Mouse (Mus musculus): ENCODE results near the gene Htt. TPM values are rescaled to one million over a fixed set of nuclear protein-coding genes. Genes with fewer than 3 reads are reported as not detected.

Htt gene
- polyA plus RNA-seq, 1 experiment from 2014 or later = 8.3 TPM

- DNase-seq (ENCODE audit: low spot score) = no peak
Observed at GRCm38 (mm10) chr5:34931091-34931490, 169.6 kb downstream of the Htt start.

GRCm38 (mm10) chr5:34931516-34932457 is 170.2 kb downstream of the Htt start:
- no peak for DNase-seq (ENCODE audit: low spot score)

GRCm38 (mm10) chr5:34932458-34932806 is 170.9 kb downstream of the Htt start:
- DNase-seq (ENCODE audit: low spot score) = no peak

GRCm38 (mm10) chr5:34933461-34933860 is 171.9 kb downstream of the Htt start:
- no peak for DNase-seq (ENCODE audit: low spot score)

- DNase-seq (ENCODE audit: low spot score) = no peak
Observed at GRCm38 (mm10) chr5:34941710-34942470, 180.3 kb downstream of the Htt start.

GRCm38 (mm10) chr5:34943428-34943827 is 181.9 kb downstream of the Htt start:
- no peak for DNase-seq (ENCODE audit: low spot score)

GRCm38 (mm10) chr5:34948861-34949760 is 187.6 kb downstream of the Htt start, which contains the start of gene Rgs12:
Rgs12 (plus strand) TSS chr5:34949445.
- peak; percentile 82 for DNase-seq (ENCODE audit: low spot score)

- DNase-seq (ENCODE audit: low spot score) = peak; percentile 30
Observed at GRCm38 (mm10) chr5:34949769-34950211, 188.2 kb downstream of the Htt start.

- peak; percentile 14 for DNase-seq (ENCODE audit: low spot score)
Observed at GRCm38 (mm10) chr5:34950486-34951160, 189.1 kb downstream of the Htt start.

- no peak for DNase-seq (ENCODE audit: low spot score)
Observed at GRCm38 (mm10) chr5:34951161-34951834, 189.8 kb downstream of the Htt start.

GRCm38 (mm10) chr5:34954508-34954907 is 193.0 kb downstream of the Htt start:
- DNase-seq (ENCODE audit: low spot score) = no peak

GRCm38 (mm10) chr5:34955630-34956029 is 194.1 kb downstream of the Htt start:
- no peak for DNase-seq (ENCODE audit: low spot score)

GRCm38 (mm10) chr5:34956151-34956550 is 194.6 kb downstream of the Htt start:
- no peak for DNase-seq (ENCODE audit: low spot score)

- DNase-seq (ENCODE audit: low spot score) = no peak
Observed at GRCm38 (mm10) chr5:34957015-34957414, 195.5 kb downstream of the Htt start.

GRCm38 (mm10) chr5:34960021-34960420 is 198.5 kb downstream of the Htt start:
- no peak for DNase-seq (ENCODE audit: low spot score)

MicroRNA genes within 50 kb of the gene (microRNA counts, 519-probe panel; counts per million panel counts)
- 473 counts per million, percentile 71 among the panel's probes with 10 or more counts for microRNA mmu-miR-467g

Small RNA genes lying within 50 kb of the gene (microRNA-seq; reads per million reads assigned to microRNA genes)
- not detected for gene Mir467g (ENCODE audit: borderline number of aligned reads)

Other genes with a start within 250 kb of the Htt start
- gene Tnip2, start 247.7 kb upstream of the Htt start, polyA plus RNA-seq (2015; fragmentation: Nextera tagmentation; extraction: Ambion mirVana) = 11.8 and 17.9 TPM in 2 replicates
- 10.5 and 16.2 TPM in 2 replicates for gene Sh3bp2, start 235.9 kb upstream of the Htt start, polyA plus RNA-seq (2015; fragmentation: Nextera tagmentation; extraction: Ambion mirVana)
- 117 TPM in 2 replicates for gene Add1, start 188.1 kb upstream of the Htt start, polyA plus RNA-seq (2015; fragmentation: Nextera tagmentation; extraction: Ambion mirVana)
- 75.2 and 89.4 TPM in 2 replicates for gene Mfsd10, start 124.5 kb upstream of the Htt start, polyA plus RNA-seq (2015; fragmentation: Nextera tagmentation; extraction: Ambion mirVana)
- 26.4 and 26.9 TPM in 2 replicates for gene Nop14, start 101.6 kb upstream of the Htt start, polyA plus RNA-seq (2015; fragmentation: Nextera tagmentation; extraction: Ambion mirVana)
- 3.5 and 4.2 TPM in 2 replicates for gene Grk4, start 101.4 kb upstream of the Htt start, polyA plus RNA-seq (2015; fragmentation: Nextera tagmentation; extraction: Ambion mirVana)
- 0.59 and 0.73 TPM in 2 replicates for gene Msantd1, start 146.3 kb downstream of the Htt start, polyA plus RNA-seq (2015; fragmentation: Nextera tagmentation; extraction: Ambion mirVana)
- gene Rgs12, start 187.7 kb downstream of the Htt start, polyA plus RNA-seq (2015; fragmentation: Nextera tagmentation; extraction: Ambion mirVana) = 19.2 and 25.0 TPM in 2 replicates

Measured in thymus, postnatal 0 days (tissue).